Mouse (Mus musculus): ENCODE results near the gene Ksr1.

The Ksr1 gene

DNA sequence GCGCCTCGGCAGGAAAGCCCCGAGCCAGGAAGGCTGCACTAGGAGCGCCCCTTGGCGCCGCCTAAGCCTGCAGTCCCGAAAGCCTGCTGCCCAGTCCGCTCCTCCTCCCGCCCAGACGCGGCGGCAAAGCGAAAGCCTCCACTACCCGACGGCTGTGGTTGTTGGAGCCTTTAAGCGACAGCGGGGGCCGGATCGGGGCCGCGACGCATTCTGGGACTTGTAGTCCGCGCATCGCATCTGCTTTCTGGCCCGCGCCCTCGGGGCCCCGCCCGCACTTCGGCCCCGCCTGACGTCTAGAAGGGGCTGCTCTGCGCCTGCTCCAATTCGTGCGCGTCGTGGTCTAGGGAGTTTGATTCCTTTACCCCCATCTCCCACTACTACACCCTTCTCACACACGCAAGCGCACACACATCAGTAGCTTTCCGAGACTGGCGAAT is at the start of gene Ksr1:
Ksr1 (minus strand) TSS at position 77 of the 437 bp plus-strand sequence.
- peak; percentile 96 for DNase-seq

DNA sequence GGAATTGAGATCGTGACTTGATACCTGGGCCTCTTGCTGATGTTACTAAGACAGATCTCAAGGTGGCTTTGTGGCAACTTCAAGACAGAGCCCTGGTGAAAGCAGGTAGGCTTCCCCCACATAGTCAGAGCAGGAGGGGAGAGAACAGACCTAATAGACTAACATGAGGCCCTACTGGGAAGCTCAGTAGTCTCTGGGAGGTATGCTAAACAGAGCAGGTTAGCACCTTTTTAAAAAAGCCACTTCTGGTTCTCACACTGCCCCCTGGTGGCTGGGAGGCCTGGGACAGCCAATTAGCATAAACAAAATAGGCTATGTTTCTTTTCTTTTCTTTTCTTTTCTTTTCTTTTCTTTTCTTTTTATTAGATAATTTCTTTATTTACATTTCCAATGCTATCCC is 46.0 kb upstream of the Ksr1 start:
- DNase-seq: peak; percentile 48

DNA sequence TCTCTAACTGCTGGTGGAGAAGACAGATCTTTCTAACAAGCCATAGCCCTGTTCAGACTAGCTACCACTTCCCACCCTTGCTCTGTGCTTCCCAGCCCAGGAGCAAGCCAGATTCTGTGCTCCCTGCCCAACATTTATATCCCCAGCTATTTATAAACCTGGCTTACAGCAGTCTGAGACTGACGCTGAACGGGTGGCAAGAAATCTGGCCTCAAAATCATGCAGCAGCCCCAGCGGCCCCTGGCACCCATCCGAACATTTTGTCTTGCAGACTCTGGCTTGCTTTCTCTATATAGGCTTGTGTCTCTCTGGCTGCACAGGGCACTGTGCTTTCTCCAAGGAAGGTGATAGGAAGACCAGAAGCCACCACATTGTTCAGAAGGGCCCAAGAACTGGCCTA is 45.0 kb upstream of the Ksr1 start:
- peak; percentile 26 for DNase-seq

DNA sequence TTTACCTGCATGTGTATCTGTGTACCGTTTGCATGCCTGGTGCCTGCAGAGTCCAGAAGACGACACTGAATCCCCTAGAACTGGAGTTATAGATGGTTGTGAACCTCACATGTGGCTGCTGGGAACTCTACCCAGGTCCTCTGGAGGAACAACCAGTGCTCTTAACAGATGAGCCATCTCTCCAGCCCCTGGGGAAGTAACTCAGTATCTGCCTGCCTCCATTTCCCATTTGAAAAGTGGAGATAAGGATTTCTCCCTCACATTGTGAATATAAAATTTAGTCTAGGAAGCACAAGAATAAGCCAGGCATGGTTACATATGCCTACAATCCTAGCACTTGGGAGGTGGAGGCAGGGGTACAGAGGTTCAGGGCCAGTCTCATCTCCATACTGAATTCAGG is 44.0 kb upstream of the Ksr1 start:
- DNase-seq: no peak

DNA sequence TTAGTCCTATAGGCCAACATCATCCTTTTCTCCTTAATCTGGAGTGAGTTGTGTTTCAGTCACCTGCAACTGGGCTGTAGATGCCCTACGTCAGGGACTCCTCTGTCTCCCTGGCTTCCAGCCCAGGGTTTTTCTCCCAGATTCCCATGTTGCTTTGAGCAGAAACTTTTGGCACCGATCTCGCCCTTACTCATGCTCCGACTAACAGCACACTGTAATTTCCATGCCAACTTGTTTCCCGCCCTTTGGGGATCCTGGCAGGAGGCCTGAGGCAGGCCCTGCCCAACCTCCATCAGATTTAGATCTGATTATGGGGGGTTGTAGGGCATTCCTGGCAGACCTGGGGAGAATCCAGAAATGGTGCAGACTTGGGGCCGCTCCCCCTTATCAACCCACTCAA is 42.0 kb upstream of the Ksr1 start:
- DNase-seq: peak; percentile 67

DNA sequence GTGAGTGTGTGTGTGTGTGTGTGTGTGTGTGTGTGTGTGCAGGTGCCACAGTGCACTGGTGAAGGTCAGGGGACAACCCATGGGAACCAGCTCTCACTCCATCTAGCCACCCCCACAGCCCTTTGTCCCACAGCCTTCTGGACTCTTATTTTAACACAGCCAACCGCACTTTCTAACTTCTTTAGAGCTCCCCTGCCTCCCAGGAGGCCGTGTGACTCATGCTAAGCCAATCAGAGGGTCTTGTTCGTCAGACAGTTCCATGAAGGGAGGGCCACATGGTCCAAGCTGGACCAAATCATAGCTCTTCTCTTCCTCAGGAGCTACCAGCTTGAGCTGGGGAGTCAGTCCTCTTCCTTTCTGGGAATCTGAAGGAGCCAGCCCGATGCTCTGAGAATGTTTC is 41.1 kb upstream of the Ksr1 start:
- DNase-seq: no peak

DNA sequence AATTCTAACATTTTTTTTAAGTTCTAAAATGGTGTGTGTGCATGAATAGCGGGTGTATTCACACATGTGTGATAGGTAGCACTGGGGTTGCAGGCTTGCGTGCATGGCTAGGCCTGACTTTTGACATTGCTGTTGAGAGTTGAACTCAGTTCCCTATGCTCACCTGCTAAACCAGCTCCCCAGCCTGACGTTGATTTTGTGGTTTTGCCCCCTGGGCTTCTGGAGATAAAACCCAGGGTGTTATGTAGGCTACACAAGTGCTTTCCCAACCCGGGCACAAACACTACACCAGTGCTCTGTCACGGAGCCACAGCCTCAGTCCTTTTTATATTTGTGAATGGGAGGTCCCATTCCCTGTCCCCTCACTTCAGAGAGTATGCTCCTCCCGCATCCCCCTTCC is 39.5 kb upstream of the Ksr1 start:
- no peak for DNase-seq

DNA sequence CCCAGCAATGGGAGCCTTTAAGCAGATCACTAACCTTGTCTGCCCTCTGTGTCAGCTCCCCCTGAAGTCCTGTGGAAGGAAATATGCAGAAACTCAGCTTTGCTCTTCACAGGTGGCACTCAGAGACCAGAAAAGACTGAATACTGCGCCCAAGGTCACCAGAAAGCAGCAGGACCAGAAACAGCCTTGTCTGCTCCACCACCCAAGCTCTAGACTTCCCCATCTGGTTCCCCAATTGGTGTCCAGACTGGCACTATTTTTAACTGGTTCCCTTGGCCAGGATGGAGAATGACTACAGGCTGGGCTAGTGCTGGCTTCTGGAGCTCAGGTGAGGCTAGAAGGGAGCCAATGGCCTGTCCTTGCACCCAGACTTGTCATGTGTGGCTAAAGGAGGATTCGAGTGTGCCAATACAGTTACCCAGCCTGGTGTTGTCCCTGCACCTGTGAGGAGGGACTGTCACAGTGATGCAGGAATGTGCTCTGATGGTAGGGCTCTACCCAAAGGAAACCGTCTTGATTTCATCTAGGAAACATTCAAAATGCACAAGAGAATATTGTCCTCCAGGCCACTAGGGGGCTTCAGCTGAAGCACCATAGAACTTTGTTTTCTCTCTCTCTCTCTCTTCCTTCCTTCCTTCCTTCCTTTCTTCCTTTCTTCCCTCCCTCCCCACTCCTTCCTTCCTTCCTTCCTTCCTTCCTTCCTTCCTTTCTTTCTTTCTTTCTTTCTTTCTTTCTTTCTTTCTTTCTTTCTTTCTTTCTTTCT is 38.1 kb upstream of the Ksr1 start:
- no peak for DNase-seq

DNA sequence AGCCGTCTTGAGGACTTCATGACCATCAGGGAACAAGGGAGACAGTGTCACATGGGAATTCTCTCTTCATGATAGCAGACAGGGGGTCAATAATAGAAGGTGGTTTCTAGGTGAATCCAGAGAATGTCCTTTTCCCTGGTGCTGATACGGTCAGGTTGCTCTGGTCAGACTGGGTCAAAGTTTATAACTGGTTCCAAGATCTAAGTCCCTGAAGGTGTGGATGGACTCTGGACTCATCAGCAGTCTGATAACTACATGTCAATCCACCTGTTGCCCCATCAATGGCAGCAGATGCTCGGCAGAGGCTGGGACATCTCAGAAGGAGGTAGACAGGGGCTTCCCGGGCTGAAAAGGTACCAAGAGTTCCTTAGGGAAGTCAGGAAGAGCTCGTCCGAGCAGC is 37.2 kb upstream of the Ksr1 start:
- no peak for DNase-seq

DNA sequence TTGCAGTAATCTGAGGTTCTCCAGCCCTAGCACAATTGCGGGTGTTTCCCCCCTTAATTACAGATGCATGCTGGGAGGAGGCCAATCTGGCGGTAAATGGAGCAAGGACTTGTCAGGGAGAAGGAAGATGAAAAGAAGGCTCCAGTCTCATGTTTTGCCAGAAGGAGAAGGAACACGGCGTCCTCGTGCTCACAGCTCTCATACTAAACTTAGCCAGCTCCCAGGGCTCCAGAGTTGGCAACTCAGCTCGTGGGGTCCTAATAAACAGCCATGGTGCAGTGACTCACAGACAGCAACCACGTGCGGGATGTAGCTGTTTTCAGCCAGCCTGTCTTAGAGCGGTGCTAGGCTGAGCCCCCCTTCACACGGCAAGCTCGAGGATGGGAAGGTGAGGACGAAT is 36.7 kb upstream of the Ksr1 start:
- peak; percentile 57 for DNase-seq

DNA sequence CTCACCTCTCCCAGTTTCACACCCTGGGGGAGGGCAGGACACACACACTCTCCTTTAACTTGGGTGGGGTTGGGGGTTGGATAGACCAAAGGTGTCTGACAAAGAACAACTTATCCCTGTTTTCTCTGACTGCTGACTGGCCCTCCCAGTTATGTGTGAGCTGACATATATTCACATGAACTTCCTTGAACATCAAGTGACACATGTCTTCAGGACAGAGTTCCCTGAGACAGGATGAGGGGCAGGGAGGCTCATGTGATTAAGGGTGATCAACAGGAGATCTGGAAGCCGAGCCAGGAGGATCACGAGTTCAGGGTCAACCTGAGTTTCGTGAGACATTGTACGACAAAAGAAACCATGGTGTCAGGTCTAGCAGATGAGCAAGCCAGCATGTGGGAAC is 35.7 kb upstream of the Ksr1 start:
- DNase-seq: no peak

DNA sequence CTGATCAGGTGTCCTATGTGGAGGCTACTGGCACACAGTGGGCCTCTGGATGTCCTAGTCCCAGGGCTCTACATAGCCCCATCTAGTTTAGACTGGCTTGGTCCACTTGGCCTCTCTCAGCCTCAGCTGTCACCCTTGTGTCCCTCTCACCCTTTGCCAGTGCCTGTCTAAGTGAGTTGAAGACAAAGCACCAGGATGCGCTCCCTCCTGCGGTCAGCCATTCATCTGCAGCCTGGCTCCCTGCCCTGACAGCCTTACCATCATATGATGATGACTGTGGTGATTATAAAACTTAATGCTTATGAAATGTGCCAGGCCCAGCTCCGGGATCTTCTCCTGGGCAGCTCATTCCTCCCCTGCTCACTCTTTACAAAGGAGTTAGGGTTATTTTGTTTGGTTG is 30.5 kb upstream of the Ksr1 start:
- DNase-seq: no peak

DNA sequence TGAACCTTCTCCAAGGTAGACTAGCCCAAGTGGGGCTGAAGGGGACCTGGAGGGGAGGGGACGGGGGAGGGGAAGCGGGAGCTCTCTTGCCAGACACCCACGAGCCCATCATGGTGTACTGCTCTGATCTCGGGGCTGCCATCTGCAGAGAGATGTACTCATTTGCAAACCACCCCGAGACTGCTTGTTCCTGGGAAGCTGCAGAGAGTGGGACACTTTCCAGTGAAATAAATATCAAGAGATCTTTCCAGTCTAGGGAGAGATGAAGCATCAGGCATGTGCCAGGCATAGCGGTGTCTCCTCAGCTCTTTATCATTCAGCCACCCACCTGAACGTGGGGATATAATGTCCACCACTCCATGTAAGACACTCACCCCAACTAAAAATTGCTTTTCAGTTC is 25.8 kb upstream of the Ksr1 start:
- no peak for DNase-seq

DNA sequence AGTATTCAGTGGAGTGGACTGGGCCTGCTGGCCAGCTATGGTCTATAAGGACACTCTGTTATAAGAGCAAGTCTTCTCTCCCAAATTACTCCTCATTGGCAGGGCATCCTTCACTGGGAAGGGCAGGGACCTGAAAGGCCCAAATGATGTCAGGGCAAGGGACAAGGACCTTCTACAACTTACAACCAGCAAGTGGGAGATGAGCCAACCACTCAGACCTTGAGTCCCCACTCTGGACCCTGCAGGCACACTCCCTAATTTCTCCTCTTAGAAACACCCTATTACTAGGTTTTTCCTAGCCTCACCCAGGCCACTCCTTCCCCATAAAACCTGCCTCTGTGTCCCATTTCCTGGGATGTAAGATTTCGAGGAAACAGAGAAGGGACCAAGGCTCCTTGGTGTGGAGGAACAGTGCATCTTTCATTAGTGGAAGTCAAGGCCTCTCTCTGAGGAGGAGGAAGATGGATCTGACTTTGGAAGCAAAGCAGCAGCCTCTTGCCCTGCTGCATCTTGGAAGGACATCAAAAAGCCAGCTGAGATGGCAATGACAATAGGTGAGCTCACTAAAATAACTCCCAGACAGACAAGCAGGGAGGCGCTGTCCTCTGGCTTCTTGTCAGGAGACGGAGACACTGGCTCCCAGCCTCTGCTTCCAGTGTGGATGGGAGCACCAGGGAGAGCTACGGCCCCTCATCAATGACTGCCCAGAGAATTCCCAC is 20.5 kb upstream of the Ksr1 start:
- DNase-seq: no peak

DNA sequence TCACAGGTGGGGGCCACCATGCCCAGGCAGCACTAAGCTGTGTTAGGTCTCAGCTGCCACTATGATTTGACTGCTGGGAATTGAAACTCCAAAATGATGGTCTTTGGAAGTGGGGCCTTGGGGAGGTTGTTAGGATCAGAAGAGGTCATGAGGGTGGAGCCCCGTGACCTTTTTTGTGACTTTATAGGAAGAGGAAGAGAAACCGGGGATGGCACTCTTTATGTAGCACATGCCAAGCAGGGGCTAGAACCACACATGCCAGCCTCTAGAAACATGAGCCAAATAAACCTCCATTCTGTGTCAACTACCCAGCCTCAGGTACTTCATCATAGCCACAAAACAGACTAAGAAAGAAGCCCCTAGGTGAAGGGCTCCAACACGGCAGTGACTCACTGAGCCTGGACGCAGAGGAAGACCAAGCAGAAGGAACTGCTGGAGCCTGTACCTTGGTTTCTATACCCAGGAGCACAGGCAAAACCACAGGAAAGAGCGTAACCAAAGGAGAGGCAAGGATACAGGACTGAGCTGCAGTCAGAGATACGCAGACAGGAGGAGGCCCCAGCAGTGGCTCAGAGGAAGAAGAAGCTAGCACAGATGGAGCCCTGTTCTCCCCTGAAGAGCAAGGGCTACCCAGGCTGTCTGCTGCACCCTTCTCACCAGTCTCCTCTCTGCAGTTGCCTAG is 15.0 kb upstream of the Ksr1 start:
- DNase-seq: no peak

DNA sequence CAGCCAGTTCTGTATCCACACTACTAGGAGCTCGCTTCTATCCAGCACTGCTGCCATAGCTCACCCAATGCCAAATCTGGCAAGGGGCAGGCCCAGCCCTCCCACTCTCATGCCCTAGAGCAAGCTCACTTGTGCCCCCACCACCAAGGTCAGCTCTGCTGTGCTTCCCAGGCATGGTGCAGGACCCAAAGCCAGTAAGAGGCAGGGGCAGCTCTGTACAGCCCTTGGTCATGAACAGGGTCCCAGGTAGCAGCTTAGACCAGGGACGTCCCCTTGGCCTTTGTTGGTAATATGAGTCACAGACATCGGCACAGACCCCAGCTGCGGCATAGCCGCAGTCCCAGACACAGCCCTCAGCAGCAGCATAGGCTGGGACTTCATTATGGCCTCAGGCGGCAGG is 13.9 kb upstream of the Ksr1 start:
- DNase-seq: no peak

DNA sequence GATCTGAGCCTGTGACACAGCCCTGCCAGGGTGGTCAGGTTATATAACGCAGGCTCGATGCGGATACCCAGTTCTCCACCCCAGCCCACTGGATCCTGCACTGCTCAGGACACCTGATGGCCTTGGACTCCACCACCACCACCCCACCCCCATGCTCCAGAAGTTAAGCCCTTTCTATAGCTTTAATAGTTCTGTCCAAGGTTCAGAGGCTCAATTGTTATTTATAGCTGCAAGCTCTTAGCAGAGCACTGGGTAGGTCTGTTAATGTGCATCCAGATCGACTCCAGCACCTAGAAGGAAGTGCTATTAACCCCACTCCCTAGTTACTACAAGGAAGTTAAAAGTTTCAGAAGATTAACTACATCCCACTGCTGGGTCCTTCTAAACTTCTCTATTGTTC is 11.5 kb upstream of the Ksr1 start:
- DNase-seq: no peak

DNA sequence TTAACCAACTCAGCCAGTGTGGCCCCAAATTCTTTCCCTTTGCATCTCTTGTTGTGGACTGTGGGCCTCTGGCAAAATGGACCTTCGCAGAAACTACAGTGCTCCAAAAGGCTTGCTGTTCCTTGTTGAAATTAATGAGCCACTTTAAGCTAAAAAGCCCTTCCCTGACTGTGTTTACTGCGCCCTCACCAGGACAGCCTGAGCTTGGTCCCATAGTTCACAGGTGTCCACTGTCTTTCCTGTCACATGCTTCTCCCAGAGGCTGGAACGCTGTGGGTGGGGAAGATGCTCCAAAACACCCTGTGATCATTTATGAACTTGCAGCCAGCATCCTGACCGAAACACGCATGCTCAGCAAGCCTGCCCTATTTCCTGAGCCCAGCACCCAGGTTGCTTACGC is 9.1 kb upstream of the Ksr1 start:
- DNase-seq: no peak

DNA sequence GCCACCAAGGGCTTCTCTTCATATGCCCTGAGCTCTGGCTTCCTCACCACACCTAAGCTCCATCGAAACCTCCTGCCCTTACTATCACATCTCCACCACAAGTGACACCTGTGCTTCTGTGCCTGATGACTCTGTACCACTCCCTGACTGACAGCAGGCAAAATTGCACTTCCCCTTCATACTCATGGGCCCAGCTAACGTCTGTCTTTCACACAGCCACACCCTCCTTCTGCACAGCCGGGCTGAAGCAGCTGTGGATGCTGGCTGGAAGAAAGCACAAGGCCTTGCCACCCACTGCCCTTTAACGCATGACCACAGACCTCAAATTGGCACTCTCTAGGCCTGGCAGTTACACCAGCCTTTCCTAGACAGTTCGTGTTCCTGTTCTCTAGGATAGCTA is 6.5 kb upstream of the Ksr1 start:
- DNase-seq: no peak

DNA sequence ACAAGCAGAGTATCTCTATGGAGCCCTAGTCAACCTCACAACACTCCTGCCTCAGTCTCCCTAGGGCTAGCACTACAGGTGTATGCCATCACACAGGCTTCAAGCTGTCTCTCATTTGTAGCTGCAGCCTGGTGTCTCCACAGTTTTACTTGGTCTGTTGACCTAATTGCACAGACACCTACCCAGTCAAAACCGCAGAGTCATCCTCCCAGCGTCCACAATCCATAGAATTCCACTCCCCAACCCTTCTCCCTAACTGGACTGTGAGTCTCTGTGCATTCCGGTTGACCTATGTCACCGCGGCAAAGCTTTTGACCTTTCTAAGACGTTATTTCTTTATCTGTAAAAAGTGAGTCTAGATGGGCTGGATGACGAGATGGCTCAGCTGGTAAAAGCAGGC is 5.7 kb upstream of the Ksr1 start:
- DNase-seq: no peak

DNA sequence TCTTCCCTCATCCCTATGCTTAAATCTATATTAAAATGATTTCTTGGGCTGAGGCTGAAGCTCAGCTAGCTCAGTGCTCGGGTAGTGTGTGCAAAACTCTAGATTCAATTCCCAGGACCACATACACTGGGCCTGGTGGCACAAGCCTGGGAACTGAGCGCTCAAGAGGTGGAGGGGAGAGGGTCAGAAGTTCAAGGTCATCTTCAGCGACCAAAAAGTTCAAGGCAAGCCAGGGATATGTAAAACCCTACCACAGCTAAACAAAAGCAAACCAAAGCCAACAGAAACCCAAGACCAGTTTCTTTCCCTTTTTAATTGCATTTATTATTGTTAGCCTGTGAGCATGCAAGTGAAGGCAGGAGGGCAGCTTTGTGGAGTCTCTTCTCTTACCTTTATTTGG is 4.1 kb upstream of the Ksr1 start:
- DNase-seq: no peak

DNA sequence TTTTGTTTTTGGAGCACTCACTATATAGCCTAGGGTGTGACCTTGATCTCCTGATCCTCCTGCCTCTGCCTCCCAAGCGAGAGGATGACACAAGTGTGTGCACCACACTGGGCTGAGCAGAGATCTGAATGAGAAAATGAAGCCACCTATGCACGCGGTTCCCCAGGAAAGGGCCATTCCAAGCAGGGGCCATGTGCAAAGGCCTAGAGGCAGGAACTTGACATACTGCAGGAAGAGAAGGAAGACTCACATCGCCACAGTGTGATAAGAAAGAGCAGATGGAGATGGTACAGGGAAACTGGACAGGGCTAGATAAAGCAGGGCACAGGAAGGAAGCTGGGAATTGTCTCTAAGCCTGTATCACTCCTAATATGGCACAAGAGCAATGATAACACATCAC is 3.1 kb upstream of the Ksr1 start:
- DNase-seq: no peak

DNA sequence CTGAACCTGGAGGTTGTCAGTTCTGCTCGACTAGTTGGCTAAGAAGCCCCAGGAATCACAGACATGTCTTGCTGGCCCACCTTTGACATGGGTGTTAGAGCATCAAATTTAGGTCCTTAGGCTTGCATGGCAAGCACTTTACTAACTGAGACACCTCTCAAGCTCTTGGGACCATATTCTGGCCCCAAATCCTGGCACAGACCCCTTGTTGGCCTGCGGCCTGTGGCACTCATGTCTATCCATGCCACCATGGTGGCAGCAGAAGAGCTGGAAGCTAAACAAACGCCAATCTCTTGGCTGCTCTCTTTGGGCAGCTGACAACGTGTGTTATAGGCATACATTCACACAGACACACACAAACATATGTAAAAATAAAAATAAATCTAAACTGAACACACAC is 2.6 kb upstream of the Ksr1 start:
- no peak for DNase-seq
